Mouse (Mus musculus) heart, adult 8-10 months (tissue): ENCODE measurements around the gene Qk. TPM values are rescaled to one million over a fixed set of nuclear protein-coding genes. Genes with fewer than 3 reads are reported as not detected.

Experiments used
- DNase-seq: peaks from one replicate; pipeline ENCODE4 v3.0.0; 2022; ENCODE audit warnings: low spot score
- total RNA-seq, 4 experiments: library from RNA; stranded (reverse); gene quantifications; 2 replicates each; pipeline ENCODE4 v1.2.4; 2022

Qk gene
- total RNA-seq = 100 to 1,000 TPM; 453 to 510 (median 503) TPM

GRCm38 (mm10) chr17:10319685-10320455 is at the start of gene Qk:
Qk (minus strand) TSS chr17:10319854.
- peak; percentile 90 for DNase-seq

GRCm38 (mm10) chr17:10367044-10367443 is 47.4 kb upstream of the Qk start:
- no peak for DNase-seq

- DNase-seq = no peak
Measured at GRCm38 (mm10) chr17:10366577-10366976, 46.9 kb upstream of the Qk start.

DNA sequence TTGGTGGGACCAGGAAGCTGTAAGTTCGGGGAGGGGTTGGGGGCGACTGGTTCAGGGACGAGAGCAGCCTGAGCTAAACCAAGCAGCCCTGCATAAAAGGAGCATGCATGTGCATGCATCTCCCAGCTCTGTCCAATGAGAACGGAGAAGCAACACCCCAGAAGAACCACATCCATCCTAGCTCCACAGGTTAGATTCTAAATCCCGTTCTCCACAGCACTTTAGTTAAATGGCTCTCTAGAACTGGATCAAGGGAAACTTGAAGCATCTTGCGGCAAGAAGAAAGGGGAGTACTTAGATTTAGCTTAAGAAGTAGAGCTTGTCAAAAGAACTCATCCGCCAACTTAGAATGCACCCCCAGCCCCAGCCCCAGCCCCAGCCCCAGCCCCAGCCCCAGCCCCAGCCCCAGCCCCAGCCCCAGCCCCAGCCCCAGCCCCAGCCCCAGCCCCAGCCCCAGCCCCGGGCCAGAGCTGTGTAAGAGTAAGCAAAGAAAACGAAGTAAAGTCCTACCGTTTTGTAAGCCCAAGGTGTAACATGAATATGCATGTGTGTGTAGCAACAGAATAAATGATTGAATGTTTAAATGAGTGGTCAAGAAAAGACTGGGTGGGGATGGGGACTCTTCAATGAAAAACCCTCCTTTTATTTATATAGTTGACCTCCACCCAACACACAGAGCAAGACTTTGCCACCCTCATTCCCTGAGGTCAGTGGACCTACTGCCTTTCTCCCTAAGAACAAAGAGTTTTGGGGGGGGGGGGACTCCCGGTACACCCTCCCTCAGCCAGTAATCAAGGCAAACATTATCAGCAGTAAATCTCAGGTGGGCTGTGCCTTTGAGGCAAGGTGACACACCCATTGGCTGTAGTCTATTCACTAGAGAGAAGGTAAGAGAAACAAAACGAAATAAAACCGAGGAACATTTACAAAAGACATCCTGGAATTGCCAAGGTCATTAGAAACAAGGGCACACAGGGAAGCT is 46.1 kb upstream of the Qk start:
- DNase-seq = no peak

GRCm38 (mm10) chr17:10363151-10363550 is 43.5 kb upstream of the Qk start:
- no peak for DNase-seq

- no peak for DNase-seq
Measured at GRCm38 (mm10) chr17:10361882-10362291, 42.2 kb upstream of the Qk start.

DNA sequence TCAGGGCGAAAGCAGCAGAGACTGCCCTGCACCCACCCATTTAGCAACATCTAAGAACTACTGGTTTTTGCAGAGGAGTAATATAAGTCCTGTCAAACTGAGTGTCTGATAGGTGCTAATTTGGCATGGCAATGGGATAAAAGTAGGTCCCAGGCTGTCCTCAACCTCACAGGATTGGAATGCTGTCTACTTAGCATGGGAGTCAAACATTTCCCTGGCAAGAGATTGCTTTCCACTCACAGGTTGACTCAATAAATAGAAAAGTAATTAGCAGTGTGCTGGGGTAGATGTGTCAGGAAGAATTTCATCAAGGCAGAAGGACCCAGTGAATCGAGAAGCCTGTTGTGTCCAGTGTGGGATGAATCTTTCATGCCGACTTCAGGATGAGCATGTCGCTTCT is 41.1 kb upstream of the Qk start:
- peak; percentile 56 for DNase-seq

GRCm38 (mm10) chr17:10359466-10359865 is 39.8 kb upstream of the Qk start:
- peak; percentile 61 for DNase-seq

GRCm38 (mm10) chr17:10357348-10357747 is 37.7 kb upstream of the Qk start:
- no peak for DNase-seq

DNA sequence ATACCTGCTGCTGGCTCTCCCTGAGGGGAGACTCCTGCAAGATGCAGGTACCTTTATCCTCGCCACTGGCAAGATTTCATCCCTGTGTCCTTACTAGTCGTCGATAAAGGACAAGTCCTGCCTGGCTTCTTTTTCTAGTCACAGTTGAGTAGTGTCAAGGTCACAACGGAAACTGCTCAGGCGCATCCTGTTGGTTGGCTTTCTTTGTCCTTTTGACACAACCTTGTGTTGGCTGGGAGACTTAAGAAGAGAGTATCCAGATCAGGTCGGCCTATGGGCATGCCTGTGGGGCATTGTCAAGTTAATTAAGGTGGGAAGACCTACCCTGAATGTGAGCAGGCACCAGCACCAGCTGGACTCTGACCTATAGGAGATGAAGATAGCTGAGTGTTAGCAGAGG is 36.6 kb upstream of the Qk start:
- no peak for DNase-seq

GRCm38 (mm10) chr17:10355746-10356145 is 36.1 kb upstream of the Qk start:
- no peak for DNase-seq

DNA sequence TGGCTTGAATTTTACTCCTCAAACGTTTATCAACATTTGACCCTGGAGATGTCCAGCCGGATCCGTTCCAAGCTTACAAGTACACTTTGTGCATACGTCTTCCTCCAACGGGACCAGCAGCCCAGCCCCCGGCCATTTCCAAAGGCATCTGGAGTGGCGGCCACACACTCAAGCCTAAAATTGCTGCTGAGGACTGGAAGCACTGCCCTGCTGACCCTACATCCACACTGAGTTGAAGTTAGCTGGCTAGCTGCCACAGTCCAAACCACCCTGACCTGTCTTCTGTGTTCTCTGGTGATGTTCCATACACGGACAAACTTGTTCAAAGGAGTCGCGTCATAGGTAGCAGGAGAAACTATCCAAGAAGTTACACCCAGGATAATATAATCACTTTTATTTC is 18.6 kb upstream of the Qk start:
- no peak for DNase-seq

DNA sequence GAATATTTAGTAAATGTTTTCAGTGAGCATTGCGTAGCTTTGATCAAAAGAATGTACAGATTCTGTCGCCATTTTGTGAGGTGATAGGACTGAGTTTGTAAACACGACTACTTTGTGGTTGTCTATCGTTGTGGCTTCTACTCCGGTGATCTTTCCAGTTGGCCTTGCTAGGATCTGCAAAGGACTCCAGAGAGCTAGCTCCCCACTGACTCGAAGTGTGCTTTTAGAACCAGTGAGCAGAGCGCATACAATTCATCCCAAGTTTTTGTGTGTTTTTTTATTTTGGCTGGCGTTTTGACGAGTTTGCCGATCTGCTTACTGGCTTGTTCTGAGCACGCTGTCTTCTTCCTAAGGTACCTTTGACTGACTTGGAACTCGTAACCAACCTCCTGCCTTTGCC is 16.9 kb upstream of the Qk start:
- no peak for DNase-seq

- no peak for DNase-seq
Measured at GRCm38 (mm10) chr17:10335809-10336499, 16.3 kb upstream of the Qk start.

DNA sequence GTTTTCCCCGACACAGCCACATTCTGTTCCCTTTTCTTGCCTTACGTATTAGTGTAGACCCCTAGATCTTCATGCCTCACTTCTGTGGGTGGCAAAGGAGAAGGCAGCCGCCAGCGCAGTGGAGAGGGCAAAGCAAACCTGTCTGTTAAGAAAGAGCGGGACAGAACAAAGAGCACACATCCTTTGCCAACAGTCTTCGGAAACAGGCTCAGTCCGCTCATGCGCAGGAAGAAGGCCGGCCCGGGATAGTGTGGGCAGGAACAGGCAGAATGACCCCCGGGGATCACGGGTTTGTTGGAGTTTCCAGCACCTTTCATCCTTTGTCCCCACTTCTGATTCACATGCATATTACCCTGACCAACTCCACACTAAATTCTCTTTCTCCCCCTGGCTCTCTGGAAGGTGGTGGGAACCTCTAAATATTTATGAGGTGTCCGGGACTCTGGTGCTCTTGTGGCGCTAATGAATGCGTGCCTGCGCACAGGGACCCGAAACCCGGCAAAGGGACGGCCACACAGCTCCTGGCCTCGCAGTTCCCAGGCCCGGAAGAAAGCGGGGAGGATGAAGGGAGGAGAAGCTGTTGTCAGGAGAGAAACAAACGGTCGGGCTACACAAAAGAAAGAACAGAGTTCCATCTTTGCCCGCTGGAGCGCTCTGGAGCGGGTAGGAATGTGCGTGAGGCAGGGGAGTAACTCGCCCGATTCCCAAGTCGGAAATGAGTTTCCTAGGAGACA is 15.5 kb upstream of the Qk start:
- DNase-seq = peak; percentile 85

DNA sequence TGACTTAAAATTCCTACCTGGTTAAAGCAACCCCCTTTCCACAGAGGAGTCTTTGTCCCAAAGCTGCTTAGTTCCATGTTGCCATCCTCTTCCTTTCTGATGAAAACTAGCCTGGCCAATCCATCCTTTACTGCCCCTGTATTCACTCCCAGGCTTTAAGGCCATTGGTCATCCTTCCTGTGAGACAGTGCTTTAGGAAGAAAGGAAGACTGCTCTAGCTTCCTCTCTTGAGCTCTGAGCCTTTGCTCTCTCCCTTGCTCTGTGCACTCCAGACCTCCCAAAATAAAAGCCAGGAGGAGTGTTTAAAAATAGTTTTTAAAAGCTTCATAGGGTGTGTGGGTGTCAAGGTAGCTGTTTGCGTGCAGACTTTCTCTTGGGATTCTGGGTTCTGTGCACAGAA is 14.8 kb upstream of the Qk start:
- DNase-seq = no peak

DNA sequence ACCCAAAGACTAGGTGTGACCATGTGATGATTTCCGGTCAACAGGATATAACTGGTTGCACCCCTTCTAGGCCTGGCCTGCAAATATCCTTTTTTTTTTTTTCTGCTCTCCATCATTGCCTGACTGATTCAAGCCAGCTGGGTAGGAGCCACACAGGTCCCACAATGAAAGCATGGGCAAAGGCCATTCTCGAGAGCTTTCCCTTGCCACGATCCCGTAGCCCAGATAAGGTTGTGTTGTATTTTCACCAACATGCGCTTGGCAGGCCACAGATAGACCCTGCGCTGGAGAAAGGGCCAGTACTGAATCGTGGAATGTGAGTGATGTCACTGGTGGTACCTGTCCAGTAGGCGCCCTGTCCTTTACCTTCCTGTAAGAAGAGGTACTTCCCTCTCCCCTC is 13.7 kb upstream of the Qk start:
- no peak for DNase-seq

DNA sequence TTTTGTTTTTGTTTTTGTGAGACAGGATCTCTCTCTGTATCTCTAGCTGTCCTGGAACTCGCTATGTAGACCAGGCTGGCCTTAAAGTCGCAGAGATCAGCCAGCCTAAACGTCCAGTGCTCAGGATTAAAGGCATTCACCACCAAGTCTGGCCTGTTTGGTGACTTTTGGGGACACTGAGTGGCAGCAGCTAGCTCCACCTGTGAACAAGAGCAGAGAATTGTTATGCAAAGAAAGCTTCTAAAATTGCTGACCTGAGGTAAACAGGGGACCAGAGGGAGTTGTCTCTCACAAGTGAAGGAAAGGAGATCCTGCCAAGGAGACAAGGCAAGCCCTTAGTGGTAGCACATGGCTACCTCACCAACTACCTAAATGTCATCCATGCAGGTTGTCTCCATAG is 12.5 kb upstream of the Qk start:
- DNase-seq = no peak

DNA sequence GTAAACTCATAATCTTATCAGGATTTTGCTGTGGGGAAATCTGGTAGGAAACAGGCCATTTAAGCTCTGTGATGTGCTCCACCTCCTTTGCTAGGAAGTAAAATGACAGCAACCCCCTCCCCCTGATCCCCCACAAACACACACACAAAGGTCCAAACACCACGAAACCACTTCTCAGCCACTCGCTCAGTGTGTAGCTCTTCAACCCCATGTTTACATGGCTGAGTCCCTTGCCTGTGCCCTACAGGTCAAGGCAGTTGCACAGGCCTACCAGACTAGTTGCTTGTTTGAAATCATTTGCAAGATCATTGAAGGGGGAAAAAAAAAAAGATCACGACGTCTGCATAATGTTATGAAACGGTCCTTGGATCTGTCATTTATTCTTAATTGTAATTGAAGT is 9.8 kb upstream of the Qk start:
- no peak for DNase-seq

DNA sequence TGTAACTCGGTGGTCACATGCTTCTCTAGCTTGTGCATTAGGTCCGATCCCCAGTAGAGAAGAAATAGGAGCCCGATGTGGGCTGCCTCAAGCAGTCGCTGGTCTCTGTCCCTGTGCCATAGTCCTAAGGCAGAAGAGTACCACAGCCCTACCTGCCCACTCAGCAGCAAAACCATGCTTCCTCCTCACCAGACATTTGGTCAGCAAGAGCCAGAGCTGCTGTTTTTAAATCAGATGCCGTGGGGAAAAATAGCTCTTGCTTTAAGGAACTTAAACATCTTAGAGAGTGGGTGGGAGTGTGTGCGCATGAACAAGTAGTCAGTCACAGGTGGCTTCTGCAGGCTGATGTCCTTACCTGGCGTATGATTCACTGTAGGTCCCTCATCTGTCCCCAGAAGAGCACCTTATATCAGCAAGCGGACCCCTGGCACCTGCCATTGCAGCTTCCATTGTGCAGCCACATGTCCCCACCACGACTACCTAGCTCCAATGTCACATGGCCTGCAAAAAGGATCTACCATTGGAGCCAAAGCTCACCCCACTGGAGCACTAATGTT is 9.0 kb upstream of the Qk start:
- no peak for DNase-seq

DNA sequence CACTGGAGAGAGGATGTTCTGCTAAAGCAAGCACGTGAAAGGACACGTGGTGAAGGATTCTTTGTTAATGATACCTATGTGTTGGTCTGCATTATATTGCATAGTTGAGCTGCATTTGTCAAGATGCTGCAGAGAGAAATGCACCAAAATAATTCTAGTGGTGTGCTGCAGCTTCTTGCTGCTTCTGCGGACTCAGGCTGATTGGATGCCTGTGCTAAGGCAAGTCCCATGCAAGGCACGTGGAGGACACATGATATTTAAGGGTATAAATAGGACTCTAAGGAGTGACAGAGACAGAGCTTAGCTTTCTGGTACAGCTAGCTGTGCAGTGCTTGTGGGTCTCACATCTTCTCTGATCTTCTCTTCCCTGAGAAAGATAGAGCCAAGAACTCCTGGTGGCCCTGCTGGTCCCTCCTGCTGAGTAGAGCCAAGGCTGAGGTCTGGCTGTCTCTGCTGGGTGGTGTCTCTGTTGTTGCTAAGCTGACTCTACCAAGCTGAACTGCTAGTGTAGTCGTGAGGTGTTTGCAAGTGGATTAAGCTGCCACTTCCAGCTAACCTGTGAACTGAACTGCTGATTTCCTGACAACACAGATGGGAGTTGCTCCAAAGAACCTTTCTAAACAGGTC is 8.0 kb upstream of the Qk start:
- DNase-seq = no peak
